Mouse (Mus musculus) adrenal gland, postnatal 25 days (tissue): ENCODE measurements around the gene Gmeb2. TPM values are rescaled to one million over a fixed set of nuclear protein-coding genes. Genes with fewer than 3 reads are reported as not detected.
A peak's percentile ranks its signal among the peaks of the same experiment; 100 is the strongest.

Experiments
- DNase-seq: peaks from one replicate; pipeline ENCODE4 v3.0.0; 2021; ENCODE audit warnings: mixed read lengths
- total RNA-seq: library from RNA; stranded (reverse); gene quantifications from 2 replicates; pipeline ENCODE4 v1.2.3, GENCODE M21; 2021

Gene Gmeb2
- total RNA-seq, 1 experiment from 2014 or later: 18.5 TPM

GRCm38 (mm10) chr2:181274639-181275038 is 13.2 kb downstream of the Gmeb2 start:
- DNase-seq: no peak

- no peak for DNase-seq
These were observed 14.0 kb downstream of the Gmeb2 start for GRCm38 (mm10) chr2:181273829-181274228.

- no peak for DNase-seq
These were observed 15.7 kb downstream of the Gmeb2 start for GRCm38 (mm10) chr2:181272092-181272491.

- DNase-seq: no peak
These were observed 21.0 kb downstream of the Gmeb2 start for GRCm38 (mm10) chr2:181266839-181267238.

GRCm38 (mm10) chr2:181253248-181253647 is 34.6 kb downstream of the Gmeb2 start:
- no peak for DNase-seq

- DNase-seq: no peak
These were observed 36.0 kb downstream of the Gmeb2 start for GRCm38 (mm10) chr2:181251841-181252240.

GRCm38 (mm10) chr2:181249217-181249616 is 38.6 kb downstream of the Gmeb2 start:
- no peak for DNase-seq

GRCm38 (mm10) chr2:181245031-181245430 is 42.8 kb downstream of the Gmeb2 start:
- no peak for DNase-seq

GRCm38 (mm10) chr2:181243706-181244394 is 44.0 kb downstream of the Gmeb2 start:
- DNase-seq: no peak

- no peak for DNase-seq
These were observed 45.5 kb downstream of the Gmeb2 start for GRCm38 (mm10) chr2:181242314-181242665.

GRCm38 (mm10) chr2:181241602-181242313 is 46.1 kb downstream of the Gmeb2 start, which contains the start of gene Helz2:
Gene Helz2, minus strand, starts transcription at chr2:181242027.
- peak; percentile 57 for DNase-seq

GRCm38 (mm10) chr2:181240806-181241440 is 46.9 kb downstream of the Gmeb2 start:
- DNase-seq: no peak

- no peak for DNase-seq
These were observed 48.6 kb downstream of the Gmeb2 start for GRCm38 (mm10) chr2:181239261-181239660.

GRCm38 (mm10) chr2:181238861-181239260 is 49.0 kb downstream of the Gmeb2 start:
- DNase-seq: no peak

- no peak for DNase-seq
These were observed 49.7 kb downstream of the Gmeb2 start for GRCm38 (mm10) chr2:181238091-181238610.

- no peak for DNase-seq
These were observed 50.4 kb downstream of the Gmeb2 start for GRCm38 (mm10) chr2:181237251-181238014.

GRCm38 (mm10) chr2:181235681-181236566 is 51.9 kb downstream of the Gmeb2 start:
- no peak for DNase-seq

- DNase-seq: no peak
These were observed 53.2 kb downstream of the Gmeb2 start for GRCm38 (mm10) chr2:181234680-181235079.

GRCm38 (mm10) chr2:181233443-181233842 is 54.4 kb downstream of the Gmeb2 start:
- DNase-seq: no peak

- no peak for DNase-seq
These were observed 56.7 kb downstream of the Gmeb2 start for GRCm38 (mm10) chr2:181231171-181231570.

- DNase-seq: no peak
These were observed 59.5 kb downstream of the Gmeb2 start for GRCm38 (mm10) chr2:181228335-181228734.
